Mouse (Mus musculus): ENCODE data around the gene Synpo2l.
A peak's percentile ranks its signal among the peaks of the same experiment; 100 is the strongest.

The Synpo2l gene

DNA sequence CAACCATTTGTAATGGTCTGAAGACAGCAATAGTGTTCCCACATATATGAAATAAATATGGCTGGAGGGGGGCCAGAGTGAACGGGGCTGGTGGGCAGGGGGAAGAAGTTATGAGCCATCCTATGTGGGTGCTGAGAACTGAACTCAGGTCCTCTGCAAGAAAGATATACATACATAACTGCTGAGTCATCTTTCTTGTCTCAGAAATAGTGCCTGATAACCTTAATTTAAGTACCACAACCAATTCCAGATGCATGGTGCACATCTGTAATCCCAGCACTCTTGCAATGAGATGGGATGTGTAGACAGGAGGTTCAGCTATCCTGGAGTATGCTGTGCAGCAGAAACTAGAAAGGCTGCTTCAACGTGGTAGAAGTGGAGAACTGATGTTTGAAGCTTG is 13.6 kb upstream of the Synpo2l start:
- DNase-seq (ENCODE audit: low spot score), result no peak

GRCm38 (mm10) chr14:20677906-20678305 is 9.8 kb upstream of the Synpo2l start:
- no peak for DNase-seq (ENCODE audit: low spot score)

DNA sequence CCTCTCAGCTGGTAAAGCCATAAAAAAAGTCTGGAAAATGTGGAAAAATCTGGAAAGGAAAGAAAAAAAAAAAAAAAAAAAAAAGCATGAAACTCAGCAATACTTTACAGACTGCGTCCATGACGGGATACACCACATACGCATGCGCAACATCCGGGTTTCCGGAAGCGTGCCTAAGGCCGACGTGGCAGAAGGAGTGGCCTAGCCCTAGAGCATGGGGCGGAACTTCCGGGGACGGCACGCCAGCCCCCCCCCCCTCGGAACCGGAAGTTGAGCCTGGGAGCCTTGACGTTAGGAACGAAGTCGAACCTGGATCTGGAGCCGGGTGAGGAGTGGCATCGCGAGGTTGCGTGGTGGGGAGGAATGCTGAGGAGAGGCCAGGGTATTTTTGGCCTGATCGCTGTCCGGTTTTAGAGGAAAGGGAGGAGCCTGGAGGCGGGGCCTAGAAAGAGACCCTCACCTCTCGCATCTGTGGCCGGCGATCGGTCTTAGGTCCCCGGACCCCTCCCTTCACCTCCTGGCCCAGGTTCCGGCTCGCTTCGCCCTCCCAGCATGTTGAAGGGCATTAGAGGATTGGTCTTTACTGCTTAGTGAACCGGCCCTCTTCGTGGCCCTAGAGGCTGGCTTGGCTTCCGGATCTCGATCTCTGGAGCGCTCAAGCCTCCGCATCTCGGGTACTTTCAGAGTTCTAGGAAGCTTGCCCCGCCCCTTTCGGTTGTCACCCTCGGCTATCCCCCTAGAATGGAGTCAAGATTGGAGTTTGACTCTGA is 6.1 kb upstream of the Synpo2l start, which contains the start of gene Sec24c:
Sec24c (plus strand) TSS at position 245 of the 770 bp plus-strand sequence.
- DNase-seq (ENCODE audit: low spot score), result peak; percentile 97

DNA sequence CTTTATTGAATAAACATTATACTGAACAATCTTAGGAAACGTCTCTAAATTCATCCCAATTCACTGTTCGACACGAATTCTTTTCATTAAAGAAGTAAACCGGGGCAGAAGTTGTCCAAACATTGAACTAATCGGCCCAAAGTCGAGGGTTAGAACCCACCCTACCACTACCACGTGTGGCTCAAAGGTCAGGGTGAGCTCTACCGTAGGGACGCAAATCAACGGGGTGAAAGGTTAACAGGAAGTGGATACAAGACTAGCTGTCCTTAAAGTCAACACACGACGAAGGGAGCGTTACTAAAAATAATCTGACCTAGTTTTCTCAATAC is 5.5 kb upstream of the Synpo2l start:
- DNase-seq (ENCODE audit: low spot score), result no peak

DNA sequence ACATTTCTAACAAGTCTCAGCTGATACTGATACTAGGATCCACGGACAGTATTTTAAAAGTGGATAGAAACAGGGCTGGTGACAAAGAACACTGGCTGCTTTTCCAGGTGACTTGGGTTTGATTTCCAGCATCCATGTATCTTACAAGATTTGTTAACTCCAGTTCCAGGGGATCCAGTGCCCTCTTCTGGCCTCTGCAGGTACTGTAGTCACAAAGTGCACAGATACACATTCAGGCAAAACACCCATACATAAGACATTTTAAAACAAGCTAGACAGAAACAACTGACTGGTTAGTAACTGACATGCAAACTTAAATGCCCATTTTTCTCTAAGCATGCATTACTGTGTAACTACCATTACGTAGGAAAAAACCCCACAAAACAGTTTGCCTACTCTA is 4.8 kb upstream of the Synpo2l start:
- no peak for DNase-seq (ENCODE audit: low spot score)

DNA sequence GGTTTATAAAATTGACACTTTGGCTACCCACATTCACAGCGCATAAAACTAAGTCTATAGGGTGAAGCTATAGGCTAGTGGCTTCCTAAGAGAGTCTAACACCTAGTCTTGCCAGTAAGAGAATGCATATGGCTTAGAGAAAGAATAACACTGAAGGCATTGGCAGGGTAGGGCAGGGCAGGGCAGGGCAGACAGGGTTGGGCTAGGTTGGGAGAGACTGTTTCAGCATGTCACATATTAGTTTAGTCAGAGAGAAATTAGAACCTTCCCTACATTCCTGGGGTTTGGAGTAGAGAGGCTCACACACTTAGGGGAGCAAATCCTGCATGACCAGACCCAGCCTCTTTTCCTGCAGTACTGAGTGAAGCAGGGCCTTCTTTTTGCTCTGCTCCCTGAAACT is 685 bp downstream of the Synpo2l start:
- no peak for DNase-seq (ENCODE audit: low spot score)

DNA sequence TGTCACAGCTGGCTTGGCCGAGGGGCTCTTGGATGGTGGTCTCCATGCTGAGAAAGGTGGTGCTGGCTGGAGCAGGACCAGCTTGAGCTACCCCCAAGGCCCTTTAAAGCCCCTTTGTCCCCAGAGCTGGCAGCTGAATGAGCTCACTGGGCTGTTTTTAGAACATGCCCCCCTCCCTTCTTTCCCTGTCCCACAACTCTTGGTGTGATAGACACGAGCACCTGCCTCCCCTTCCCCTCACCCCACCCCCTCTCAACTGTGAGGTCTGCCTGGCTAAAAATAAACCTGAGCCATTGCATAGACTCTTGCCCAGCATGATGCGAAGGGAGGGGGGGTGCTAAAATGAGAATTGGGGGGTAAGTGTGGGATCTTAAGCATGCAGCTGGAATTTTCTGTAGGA is 3.7 kb downstream of the Synpo2l start:
- no peak for DNase-seq (ENCODE audit: low spot score)

DNA sequence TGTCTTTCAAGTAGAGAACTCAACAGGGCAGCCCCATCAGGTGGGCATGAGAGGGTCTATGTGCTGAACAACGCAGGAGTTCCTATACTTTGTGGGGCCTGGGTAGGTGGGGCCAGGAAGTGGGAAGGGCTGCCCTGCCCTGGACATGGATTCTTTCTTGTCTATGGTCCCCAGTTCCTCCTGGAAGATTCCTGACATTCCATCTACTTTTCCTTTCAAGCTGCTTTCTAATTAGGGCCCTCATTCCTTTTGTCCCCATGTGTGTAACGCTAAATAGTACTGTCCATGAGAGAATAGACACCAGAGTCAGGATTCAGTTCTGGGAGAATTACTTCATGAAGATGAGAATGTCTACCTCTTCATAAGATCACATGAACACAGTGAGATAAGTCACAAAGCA is 4.6 kb downstream of the Synpo2l start:
- DNase-seq (ENCODE audit: low spot score), result no peak

DNA sequence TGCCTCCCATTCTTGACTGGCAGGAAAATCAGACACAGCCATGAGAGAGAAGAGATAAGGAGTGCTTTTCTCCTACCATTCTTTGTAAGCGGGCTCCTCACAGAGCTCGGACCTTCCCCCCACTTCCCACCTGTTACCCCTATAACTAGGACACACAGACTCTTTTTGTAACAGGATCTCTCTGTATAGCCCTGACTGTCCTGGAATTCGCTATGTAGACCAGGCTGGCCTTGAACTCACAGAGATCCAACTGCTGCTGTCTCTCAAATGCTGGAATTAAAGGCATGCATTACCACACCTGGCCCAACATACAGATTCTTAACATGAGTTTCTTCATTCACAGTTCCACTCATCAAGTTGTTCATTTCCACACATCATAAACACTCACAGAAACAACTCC is 5.4 kb downstream of the Synpo2l start:
- DNase-seq (ENCODE audit: low spot score), result no peak

GRCm38 (mm10) chr14:20661661-20662331 is 6.4 kb downstream of the Synpo2l start:
- DNase-seq (ENCODE audit: low spot score), result no peak

DNA sequence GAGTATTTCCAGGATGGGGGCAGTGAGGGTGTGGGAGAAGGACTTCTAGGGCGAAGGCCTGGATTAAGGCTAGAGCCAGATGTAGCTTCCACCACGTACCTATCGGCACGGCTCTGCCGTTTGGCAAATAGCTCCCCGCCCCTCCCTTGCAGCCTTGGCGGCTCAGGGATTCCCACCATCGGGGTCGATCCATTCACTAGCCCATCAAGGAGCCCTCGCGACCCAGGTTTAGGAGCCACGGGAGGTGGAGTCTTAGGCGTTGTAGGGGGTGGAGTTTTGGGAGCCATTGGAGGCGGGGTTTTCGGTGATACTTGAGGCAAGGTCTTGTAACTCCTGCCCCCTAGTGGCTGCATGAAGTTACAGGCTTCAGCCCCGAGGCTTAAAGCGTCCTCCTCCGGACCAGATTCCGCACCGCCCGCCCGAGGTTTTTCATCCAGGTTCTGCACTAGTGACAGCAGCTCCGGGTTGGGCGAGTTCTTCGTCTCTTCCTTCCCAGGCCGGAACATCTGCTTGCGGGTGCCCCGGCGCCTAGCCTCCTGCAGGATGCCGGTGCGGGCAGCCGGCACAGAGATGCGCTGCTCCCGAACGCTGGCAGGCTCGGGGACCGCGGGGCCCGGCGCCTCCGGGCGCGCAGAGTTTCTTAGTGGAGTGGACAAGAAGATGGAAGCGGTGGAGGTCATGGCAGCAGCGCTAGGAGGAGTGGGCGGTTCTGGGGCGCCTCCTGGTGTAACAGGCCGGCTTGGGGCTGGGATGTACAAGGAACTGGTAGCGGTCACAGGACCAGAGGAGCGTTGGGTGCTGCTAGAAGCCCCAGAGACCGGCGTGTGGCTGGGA is 7.1 kb downstream of the Synpo2l start:
- peak; percentile 89 for DNase-seq (ENCODE audit: low spot score)

GRCm38 (mm10) chr14:20659687-20660086 is 8.5 kb downstream of the Synpo2l start:
- no peak for DNase-seq (ENCODE audit: low spot score)

- no peak for DNase-seq (ENCODE audit: low spot score)
Measured at GRCm38 (mm10) chr14:20658902-20659301, 9.3 kb downstream of the Synpo2l start.

DNA sequence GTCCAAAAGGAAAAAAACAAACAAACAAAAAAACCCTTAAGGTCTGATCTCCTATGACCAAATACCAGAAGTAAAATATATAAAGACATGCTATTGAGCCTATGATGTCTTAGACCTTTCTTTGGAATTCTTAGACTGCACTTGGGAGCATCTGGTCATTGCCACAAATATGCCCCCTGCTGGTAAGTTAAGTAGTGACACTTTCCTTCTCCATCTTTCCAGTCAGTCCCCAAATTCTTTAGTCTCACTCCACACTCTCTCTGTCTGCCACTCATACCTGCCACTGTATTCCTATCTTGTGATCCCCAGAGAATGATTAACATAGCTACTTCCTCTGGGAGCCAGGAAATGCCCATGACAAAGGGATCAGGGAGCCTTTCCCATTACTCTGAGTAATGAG is 9.8 kb downstream of the Synpo2l start:
- DNase-seq (ENCODE audit: low spot score), result no peak

GRCm38 (mm10) chr14:20656361-20656760 is 11.8 kb downstream of the Synpo2l start, which contains the start of gene Myoz1:
Gene Myoz1 (minus strand): TSS chr14:20656540.
- DNase-seq (ENCODE audit: low spot score), result no peak

DNA sequence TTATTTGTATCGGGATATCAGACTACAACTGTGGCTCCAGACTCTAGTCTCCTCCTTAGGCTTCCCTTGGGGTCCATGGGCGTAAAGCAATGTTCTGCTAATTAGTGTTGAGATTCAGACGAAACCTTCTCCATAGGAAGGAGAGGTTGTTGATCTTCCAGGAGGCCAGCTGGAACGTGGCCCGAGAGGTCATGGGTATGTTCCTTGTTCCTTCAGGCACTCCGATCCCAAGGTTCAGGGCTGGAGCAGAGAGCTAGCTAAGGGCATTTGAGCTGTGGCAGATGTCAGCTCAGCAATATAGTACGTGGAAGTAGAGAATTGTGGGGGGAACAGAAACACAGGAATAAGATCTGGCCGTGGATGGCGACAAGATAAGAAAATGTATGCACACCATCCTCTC is 12.4 kb downstream of the Synpo2l start:
- no peak for DNase-seq (ENCODE audit: low spot score)

DNA sequence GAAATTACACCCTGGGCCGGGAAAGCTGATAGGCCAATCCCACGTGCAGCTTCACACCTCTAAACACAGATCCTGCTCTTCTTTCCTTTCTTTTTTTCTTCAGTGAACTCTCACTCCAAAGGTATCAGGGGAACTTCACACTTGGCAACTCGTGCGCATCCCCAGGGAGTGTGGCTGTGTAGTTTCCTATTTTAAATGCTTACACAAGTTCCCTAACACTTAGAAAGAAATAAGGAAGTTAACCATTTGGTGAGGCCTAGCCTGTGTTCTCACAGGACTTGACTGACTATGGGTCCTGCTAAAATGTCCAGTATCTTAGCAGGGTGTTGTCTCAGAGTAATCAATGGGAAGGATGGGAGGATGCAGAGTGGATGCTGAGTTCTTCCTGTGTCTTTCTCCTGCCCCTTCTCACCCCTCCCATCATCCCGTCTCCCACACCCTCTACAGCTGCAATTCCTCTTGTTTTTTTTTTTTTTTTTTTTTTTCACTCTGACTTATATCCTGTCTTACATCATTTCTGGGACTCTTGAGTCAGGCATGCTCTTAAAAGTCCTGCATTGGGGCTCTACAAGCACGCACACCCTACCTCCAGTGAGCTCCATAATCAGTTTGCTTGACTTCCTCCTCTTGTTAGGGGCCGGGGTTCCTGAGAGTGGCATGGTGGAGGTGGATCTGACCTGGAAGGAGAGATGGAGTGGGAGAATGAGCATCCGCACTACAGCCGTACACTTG is 13.3 kb downstream of the Synpo2l start:
- DNase-seq (ENCODE audit: low spot score), result no peak

- DNase-seq (ENCODE audit: low spot score), result no peak
Measured at GRCm38 (mm10) chr14:20651722-20652256, 16.4 kb downstream of the Synpo2l start.

DNA sequence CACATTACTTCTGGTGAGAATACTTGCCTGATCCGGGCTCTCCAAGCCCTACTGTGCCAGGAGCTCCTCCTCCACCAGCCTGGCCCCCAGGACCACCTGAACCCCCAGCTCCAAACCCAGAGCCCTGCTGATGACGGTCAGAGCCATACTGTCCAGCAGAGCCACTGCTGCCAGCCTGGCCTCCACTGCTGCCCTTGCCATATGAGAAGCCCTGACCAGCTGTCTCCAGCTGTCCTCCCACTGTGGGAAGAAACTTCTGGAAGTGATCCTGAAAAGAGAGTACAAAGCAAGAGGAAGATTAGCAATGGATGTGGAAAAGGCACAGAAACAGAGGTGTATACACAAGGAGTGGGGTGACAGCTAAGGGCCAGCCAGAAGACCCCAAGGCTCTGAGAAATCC is 17.2 kb downstream of the Synpo2l start:
- no peak for DNase-seq (ENCODE audit: low spot score)

DNA sequence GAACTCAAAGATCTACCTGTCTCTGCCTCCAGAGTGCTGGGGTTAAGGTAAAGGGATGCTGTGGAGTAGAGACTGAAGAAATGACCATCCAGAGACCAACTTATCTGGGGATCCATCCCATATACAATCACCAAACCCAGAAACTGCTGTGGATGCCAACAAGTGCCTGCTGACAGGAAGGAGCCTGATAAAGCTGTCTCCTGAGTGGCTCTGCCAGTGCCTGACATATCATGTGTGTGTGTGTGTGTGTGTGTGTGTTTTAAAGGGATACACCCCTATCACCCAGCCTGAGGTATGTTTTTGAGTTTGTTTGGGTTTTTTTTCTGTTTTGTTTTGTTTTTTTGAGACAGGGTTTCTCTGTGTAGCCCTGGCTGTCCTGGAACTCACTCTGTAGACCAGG is 21.8 kb downstream of the Synpo2l start:
- no peak for DNase-seq (ENCODE audit: low spot score)

GRCm38 (mm10) chr14:20645547-20645946 is 22.6 kb downstream of the Synpo2l start:
- no peak for DNase-seq (ENCODE audit: low spot score)

DNA sequence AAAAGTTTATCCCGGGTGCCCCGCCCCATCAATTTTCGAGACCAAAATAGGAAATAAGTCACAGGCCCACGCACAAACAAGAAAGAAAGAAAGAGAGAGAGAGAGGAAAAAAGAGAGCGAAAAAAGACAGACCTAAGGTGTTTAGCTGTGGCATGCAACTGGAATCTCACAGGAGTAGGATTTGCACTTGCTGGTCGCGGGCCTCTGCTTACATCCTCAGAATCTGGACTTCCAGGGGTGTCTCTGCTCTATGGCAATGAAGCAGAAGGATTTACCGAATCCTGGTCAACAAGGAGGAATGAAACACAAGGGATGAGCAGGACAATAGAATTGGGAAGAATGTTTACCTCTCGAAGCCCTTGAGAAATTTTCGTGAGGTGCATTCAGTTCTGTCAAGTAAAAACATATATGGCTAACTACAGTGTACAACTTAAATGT is 26.7 kb downstream of the Synpo2l start:
- DNase-seq (ENCODE audit: low spot score), result no peak
